Mouse (Mus musculus) spleen, adult 2 months (tissue): ENCODE data around the gene 5730596B20Rik.

Source experiments
- CTCF ChIP-seq: fragments of 200-500 bp; IDR thresholded peaks from 2 replicates; pipeline ENCODE4 v1.5.1; 2011; ENCODE audit warnings: mild to moderate bottlenecking, inconsistent platforms; ENCODE audit not compliant: insufficient read depth, insufficient read length, insufficient replicate concordance; ENCODE audit errors: extremely low read depth
- POLR2A ChIP-seq: fragments of 200-500 bp; IDR thresholded peaks from 2 replicates; pipeline ENCODE4 v1.6.1; 2011; ENCODE audit warnings: low read depth, low read length, inconsistent platforms

GRCm38 (mm10) chr6:52180213-52180710 lies 3.0 kb downstream of the 5730596B20Rik start:
- TF ChIP-seq CTCF: no peak
- no peak for TF ChIP-seq POLR2A
